Mouse (Mus musculus) C2C12 (cell line): ENCODE data around the gene Frmd4a. TPM values are rescaled to one million over a fixed set of nuclear protein-coding genes. Genes with fewer than 3 reads are reported as not detected.

Experiments used
- H3K27me3 ChIP-seq: one replicate; pipeline ENCODE4 v1.6.1; 2011; ENCODE audit not compliant: control insufficient read depth, insufficient read depth, insufficient read length
- H3K36me3 ChIP-seq: one replicate; pipeline ENCODE4 v1.6.1; 2011; ENCODE audit not compliant: control insufficient read depth, insufficient read depth
- H3K4me3 ChIP-seq: one replicate; pipeline ENCODE4 v1.5.1; 2011; ENCODE audit warnings: mild to moderate bottlenecking, control low read depth; ENCODE audit not compliant: poor library complexity, insufficient read depth, severe bottlenecking
- H3K79me2 ChIP-seq: one replicate; pipeline ENCODE4 v1.6.1; 2011; ENCODE audit not compliant: control insufficient read depth, insufficient read depth
- H3K79me3 ChIP-seq: one replicate; pipeline ENCODE4 v1.6.1; 2011; ENCODE audit warnings: low read depth, control low read depth
- H3ac ChIP-seq: one replicate; pipeline ENCODE3; 2011; ENCODE audit warnings: low read depth; ENCODE audit not compliant: control insufficient read depth, insufficient read length
- CEBPB ChIP-seq: IDR thresholded peaks from one replicate; pipeline ENCODE4 v1.6.1; 2011; ENCODE audit warnings: low read depth, mild to moderate bottlenecking, control low read depth, moderate library complexity
- CTCF ChIP-seq: IDR thresholded peaks from one replicate; pipeline ENCODE4 v1.5.1; 2011; ENCODE audit not compliant: control insufficient read depth, insufficient read depth, insufficient read length
- FOSL1 ChIP-seq: IDR thresholded peaks from one replicate; pipeline ENCODE4 v1.8.0; 2011; ENCODE audit warnings: mild to moderate bottlenecking, low read length; ENCODE audit not compliant: poor library complexity, insufficient read depth, severe bottlenecking
- MAX ChIP-seq: IDR thresholded peaks from one replicate; pipeline ENCODE4 v1.6.1; 2011; ENCODE audit warnings: mild to moderate bottlenecking, control low read depth
- MYOD1 ChIP-seq: IDR thresholded peaks from one replicate; pipeline ENCODE4 v1.6.1; 2011; ENCODE audit warnings: low read depth; ENCODE audit not compliant: control insufficient read depth, insufficient read length
- MYOG ChIP-seq: IDR thresholded peaks from one replicate; pipeline ENCODE4 v1.6.1; 2011; ENCODE audit not compliant: control insufficient read depth, insufficient read length; ENCODE audit errors: extremely low read depth
- USF1 ChIP-seq: IDR thresholded peaks from one replicate; pipeline ENCODE4 v1.6.1; 2011; ENCODE audit warnings: low read depth, mild to moderate bottlenecking, control low read depth, moderate library complexity
- polyA plus RNA-seq: library from polyadenylated mRNA; unstranded; fragments of >200 nt; fragmentation: generic; extraction: Trizol; gene quantifications from one replicate; pipeline ENCODE4 v1.2.1, GENCODE M21; 2012; ENCODE audit warnings: missing spikeins

Frmd4a gene
- polyA plus RNA-seq, 1 experiment = 32.7 TPM

DNA sequence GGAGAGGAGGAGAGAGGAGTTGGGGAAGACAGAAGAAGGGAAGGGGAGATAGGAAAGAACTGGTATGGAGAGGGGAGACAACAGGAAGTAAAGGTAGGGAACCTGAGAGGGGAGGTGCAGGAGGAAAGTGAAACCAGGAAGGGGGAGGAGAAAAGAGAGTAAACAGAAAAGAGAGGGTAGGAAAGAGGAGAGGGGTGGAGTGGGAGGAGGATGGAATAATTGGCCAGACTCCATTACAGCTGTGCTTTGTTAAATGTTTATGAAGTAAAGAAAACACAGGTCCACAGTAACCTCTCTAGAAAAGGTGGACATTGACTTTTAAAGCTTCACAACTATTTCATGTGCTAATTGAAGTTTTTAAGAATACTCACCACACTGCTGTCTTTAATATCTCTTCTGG, 139.0 kb downstream of the Frmd4a start:
- H3K79me2 ChIP-seq = no peaks in the 10 kb centered on the region
- no peaks in the 10 kb centered on the region for H3K79me3 ChIP-seq
- TF ChIP-seq MYOD1 (no peak), USF1 (no peak), CEBPB (no peak), FOSL1 (no peak), MAX (no peak), CTCF (no peak), MYOG (no peak)
- H3ac ChIP-seq = no peak overlapping the region
- peaks cover 45% of the 10 kb centered on the region for H3K27me3 ChIP-seq
- H3K4me3 ChIP-seq = no peak overlapping the region
- no peaks in the 10 kb centered on the region for H3K36me3 ChIP-seq

GRCm38 (mm10) chr2:4157396-4157795, 139.9 kb downstream of the Frmd4a start:
- Histone ChIP-seq H3K27me3 (peaks cover 41% of the 10 kb centered on the region), H3ac (no peak overlapping the region), H3K4me3 (no peak overlapping the region), H3K79me2 (no peaks in the 10 kb centered on the region), H3K79me3 (no peaks in the 10 kb centered on the region), H3K36me3 (no peaks in the 10 kb centered on the region)
- TF ChIP-seq USF1 (no peak), CTCF (no peak), MYOD1 (no peak), CEBPB (no peak), MAX (no peak), FOSL1 (no peak), MYOG (no peak)

DNA sequence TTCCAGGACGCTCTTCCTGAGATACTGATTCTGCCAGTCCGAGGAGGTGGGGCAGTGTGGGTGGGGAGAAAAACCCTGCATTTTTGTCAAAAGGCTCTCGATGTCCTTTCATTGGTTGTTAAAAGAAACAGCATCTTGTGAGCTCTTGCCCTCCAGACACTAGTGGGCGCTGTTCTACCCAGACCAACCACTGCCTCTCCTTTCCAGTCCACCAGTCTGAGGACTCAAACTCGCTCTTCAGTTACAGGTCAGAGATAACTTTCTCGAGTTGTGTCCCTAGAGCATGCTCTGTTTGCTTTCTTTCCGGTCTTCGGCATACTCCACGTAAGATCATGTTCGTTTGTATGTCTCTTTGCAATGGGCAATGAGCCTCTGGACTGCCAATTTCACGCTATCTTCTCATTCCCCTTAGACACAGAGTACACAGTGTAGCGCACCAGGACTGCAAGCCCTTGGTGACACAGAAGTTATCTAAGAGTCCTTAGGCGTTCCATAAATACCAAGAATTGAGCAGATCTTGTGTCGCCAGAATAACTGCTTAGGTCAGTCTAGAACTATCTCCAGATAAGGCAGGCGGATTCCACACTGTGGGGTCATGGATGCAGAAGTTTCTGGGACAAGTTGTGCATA, 142.2 kb downstream of the Frmd4a start:
- Histone ChIP-seq H3K4me3 (no peak overlapping the region), H3K27me3 (peaks cover 25% of the 10 kb centered on the region), H3ac (no peak overlapping the region), H3K79me2 (no peaks in the 10 kb centered on the region), H3K36me3 (no peaks in the 10 kb centered on the region), H3K79me3 (no peaks in the 10 kb centered on the region)
- no peak for TF ChIP-seq MYOD1
- TF ChIP-seq CTCF = no peak
- TF ChIP-seq MYOG = no peak
- TF ChIP-seq USF1 = no peak
- TF ChIP-seq FOSL1 = no peak
- TF ChIP-seq CEBPB = no peak
- no peak for TF ChIP-seq MAX

- H3ac ChIP-seq = no peak overlapping the region
- no peaks in the 10 kb centered on the region for H3K79me2 ChIP-seq
- H3K27me3 ChIP-seq = peaks cover 46% of the 10 kb centered on the region
- H3K36me3 ChIP-seq = no peaks in the 10 kb centered on the region
- H3K4me3 ChIP-seq = no peak overlapping the region
- TF ChIP-seq CEBPB = no peak
- TF ChIP-seq MYOG = no peak
- no peak for TF ChIP-seq USF1
- TF ChIP-seq FOSL1 = no peak
- TF ChIP-seq MAX = no peak
- no peak for TF ChIP-seq CTCF
- H3K79me3 ChIP-seq = no peaks in the 10 kb centered on the region
These were observed 148.7 kb downstream of the Frmd4a start for GRCm38 (mm10) chr2:4166191-4166590.

GRCm38 (mm10) chr2:4167131-4167530, 149.6 kb downstream of the Frmd4a start:
- Histone ChIP-seq H3K79me3 (no peaks in the 10 kb centered on the region), H3K4me3 (no peak overlapping the region), H3K79me2 (no peaks in the 10 kb centered on the region), H3K27me3 (peaks cover 46% of the 10 kb centered on the region), H3K36me3 (no peaks in the 10 kb centered on the region), H3ac (no peak overlapping the region)
- TF ChIP-seq USF1 (no peak), MYOG (no peak), FOSL1 (no peak), MAX (no peak), CEBPB (no peak), MYOD1 (no peak), CTCF (no peak)

GRCm38 (mm10) chr2:4169726-4170125, 152.2 kb downstream of the Frmd4a start:
- Histone ChIP-seq H3ac (no peak overlapping the region), H3K36me3 (no peaks in the 10 kb centered on the region), H3K4me3 (no peak overlapping the region), H3K79me2 (no peaks in the 10 kb centered on the region), H3K79me3 (no peaks in the 10 kb centered on the region), H3K27me3 (peaks cover 41% of the 10 kb centered on the region)
- TF ChIP-seq FOSL1 (no peak), MYOG (no peak), CEBPB (no peak), MAX (no peak), USF1 (no peak), CTCF (no peak), MYOD1 (no peak)
